Mouse (Mus musculus) frontal cortex, postnatal 25 days (tissue): ENCODE data around the gene Mipol1.
"Not testable (repeated sequence)": the region's sequence is repeated elsewhere in the genome, so short reads cannot be mapped to it uniquely, and the experiment has no call there.

ENCODE experiments used
- DNase-seq, 2 experiments: peaks; one replicate each; pipeline ENCODE4 v3.0.0; 2022; ENCODE audit warnings: low spot score in 2 of 2

Gene Mipol1

DNA sequence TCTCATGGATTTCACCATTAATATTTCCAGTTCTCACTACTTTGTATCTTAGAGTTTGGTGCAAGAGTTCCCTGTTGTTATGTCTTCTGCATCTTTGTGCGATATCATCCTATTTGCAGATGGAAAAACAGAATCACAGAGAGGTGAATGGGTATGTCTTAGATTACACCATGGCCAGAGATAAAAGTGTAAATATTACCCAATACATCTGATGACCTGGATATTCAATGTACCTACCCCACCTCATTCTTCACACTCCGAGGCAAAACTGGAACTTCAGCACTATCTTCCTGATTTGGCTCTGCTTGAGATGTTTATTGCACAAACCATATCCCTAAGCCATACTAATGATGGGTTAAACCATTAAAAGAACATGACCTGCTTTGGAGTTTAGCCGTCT is 198.0 kb downstream of the Mipol1 start:
- no peak for DNase-seq

DNA sequence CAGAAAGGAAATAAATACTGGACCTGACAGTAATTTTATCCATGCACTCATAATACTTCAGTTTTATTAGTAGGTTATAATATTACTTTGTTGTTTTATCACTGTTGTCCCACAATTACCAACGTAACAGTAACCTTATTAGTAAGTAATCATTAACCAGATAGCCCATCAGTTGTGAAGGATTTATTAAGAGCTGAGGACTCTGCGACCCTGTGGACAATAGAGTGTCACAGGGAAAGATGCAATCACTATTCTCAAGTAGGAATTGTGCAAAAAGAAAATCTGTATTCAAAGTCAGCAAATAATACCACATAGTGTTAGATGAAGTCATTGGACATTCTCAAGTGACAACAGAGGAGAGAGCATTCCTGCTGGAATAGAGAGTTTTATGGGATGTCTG is 198.5 kb downstream of the Mipol1 start:
- DNase-seq, result no peak

DNA sequence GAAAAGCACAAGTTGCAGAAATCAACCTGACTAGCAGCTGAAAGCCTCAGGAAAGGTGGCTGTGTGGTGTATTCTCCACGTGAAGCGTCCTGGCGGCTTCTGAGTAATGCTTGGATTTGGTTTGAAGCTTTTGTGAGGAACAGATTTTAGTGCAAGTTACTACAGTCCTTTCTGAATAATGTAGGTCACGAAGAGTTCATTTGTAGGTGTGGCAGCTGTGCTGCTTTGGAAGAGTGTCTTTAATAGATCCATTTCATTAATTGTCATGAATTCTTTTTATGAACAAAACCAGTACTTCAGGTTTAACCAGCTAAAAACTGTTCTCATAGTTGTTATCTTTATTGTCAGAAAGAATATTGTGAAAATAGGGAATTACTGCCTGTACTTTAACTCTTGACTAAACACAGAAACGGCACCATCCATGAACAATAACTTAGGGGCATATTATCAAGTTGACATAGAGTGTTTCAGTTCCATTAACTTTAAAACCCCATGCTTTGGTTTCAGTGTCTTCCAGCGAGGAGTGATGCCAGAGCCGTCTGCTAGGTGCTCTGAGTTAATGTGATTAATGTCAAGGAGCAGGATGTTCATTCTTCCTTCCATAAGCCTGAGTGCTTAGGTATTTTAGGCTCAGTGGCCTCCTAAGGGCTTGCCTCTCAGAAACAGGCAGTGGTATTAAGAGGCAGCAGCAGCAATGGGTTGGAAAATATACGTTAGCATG is 206.9 kb downstream of the Mipol1 start:
- DNase-seq, result not testable (repeated sequence)

DNA sequence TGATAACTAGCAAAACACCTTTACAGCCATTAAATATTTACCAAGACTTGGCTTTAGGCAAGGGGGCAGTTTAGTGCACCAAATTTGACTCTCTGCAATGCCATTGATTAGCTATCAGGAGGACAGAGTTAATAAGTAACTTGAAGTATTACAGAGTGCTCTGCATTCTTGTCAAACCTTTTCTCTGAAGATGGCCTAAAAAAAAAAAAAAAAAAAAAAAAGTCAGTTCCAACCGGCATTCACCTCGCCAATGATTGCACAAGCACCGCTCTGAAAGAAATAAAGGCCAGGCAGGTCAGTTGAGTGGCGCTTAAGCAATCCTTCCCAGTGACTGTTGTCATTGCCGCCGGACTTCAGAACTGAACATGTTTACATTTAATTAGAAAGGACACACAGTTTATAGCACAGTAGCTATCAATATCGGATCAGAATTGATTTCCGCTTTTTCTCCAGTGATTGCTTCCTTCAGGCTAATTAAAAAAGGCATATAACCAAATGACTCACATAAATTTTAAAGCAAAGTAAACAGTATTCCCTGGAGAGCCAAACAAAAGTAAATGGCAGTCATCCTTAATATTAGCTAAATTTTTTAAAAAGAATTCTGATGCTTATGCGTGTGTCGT is 214.2 kb downstream of the Mipol1 start:
- no peak for DNase-seq

DNA sequence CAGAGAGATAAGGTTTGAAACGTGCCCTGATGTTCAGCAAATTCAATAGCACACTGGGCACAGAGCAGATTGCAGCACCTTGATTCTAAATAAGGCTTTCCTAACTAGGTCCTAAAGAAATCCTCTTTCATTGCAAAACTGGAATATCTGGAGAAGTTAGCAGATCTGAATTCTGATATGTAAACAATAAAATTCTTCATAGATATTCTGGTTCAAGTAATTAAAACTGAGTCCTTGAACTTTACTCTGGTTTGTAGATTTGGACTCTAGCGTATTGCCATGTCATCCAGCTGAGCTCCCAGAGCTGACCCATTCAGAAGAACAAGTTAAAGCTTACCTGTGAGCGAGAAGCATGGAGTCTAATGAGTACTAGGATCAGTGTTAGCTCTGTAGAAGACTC is 217.1 kb downstream of the Mipol1 start:
- DNase-seq, result no peak

DNA sequence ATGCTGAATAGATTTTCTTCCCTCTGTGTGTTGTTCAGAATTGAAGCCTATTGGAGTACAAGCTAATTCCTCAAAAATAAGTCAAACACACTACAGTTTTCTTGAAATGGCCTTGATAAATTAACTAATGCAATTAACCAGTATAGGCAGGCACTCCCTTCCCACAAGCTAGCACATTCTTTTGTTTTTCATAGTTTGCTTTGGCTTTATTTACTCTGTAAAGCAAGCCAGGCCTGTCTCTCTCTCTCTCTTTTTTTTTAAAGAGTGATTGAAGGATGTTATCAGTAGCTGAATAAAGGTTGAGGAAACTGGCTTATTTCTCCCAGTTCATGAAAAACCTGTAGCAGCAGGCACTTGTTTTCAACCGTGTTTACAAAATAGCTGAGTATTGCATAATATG is 219.1 kb downstream of the Mipol1 start:
- no peak for DNase-seq

DNA sequence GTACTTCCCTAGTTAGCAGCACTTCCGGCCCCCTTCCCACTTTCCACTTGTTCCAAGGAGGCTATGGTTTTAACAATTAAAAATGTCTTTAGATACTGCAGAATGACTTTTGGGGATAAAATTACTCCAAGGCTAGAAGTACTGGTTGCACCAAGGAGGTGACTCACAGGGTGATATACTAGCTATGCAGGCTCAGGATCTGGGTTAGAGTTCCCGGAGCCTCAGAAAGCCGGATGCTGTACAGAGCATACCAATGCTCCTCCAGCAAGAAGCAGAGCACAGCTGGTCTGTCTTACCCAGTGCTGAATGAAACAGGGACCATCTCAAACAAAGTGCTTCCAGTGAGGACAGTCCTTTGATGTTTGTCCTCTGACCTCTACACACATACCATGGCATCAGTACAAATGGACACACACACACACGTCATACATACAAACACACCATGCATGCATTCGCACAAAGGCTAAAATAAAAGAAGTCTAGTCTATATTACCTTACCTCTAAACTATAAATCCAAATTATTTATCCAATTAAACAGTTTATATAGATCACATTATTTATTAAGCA is 219.9 kb downstream of the Mipol1 start:
- DNase-seq, result no peak

DNA sequence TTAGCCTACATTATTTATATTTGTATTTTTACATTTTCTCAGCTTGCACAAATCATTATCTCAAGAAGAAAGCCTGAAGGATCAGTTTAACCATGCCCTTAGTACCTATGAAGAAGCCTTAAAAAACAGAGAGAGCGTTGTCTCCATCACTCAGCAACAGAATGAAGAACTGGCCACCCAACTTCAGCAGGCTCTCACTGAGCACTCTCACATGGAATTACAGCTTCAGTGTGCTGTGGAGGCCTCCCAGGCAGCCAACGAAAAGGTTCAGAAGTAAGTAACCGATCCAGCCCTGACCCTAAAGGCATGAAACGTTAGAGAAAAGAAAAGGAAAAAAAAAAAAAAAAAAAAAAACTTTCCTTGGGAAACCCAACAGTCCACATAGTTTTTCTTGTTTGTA is 226.7 kb downstream of the Mipol1 start:
- no peak for DNase-seq

DNA sequence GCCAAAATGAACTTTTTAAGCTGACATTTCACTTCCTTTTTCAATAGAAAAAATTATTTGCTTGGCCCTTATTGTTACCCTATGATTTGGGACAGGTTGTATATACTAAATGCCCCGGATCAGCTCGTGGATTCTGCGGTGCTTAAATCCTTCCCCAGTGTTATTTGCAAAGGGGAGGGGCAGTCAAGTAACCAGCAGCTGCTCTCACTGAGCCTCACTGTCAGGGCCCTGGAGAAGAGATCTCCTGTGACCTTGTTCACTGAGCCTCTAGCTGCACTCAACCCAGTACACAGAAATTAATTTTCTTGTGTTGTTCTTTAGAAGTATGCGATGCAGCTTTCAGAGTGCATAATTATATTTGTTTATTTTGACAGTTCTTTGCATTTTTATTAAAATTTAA is 227.1 kb downstream of the Mipol1 start:
- no peak for DNase-seq

DNA sequence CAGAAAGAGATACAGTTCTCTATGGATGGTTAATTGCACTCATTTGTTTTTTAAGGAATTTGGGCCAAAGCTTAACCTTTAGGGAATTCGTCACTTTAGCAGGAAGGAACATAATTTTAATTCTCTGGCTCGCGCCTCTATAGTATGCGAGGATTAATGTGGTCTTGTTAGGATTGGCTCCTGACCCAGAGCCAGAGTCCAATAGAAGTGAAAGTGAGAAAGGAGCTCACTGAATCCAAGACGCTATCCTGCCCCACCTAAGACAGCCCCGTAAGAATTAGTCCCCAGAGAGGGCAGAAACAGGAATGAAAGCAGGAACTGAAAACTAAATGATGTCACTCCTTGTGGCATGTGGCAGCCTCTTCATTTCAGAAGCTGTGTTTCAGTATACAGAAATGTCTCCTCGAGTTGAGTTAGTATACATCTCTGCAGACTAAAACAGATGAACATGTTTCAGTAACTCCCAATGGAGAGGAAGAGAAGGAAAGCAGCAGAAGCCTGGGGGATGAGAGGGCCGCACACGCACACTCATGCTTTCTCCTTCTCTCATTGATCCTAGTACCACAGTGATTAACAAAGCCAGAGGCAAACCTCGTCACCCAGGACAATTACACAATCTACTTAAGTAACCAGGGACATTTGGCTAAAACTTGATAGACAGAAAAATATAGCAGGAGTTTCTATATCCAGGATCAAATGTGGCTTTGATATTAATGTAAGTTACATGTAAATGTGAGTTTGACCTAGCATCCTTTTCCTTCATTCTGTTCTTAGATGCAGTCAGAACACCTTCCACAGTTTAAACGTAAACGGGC is 234.5 kb downstream of the Mipol1 start:
- DNase-seq, result no peak

DNA sequence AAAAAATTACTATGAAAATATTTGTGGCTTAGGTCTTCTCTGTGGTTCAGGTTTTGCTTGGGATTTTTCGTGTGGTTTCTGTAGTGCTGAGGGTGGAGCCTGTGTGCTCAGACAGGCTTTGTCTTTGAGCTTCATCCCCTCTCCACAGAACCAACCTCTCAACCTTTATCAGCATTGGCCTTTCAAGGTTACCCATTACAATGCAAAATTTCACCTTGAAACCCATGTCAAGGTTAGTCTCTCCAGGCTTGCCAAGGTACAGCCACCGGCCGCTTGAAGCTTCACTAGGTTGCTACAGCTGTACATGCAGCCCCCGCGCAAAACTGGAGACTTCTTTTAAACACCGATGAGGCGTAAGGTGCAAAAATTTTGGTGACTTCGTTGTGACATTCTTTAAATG is 241.6 kb downstream of the Mipol1 start:
- no peak for DNase-seq

DNA sequence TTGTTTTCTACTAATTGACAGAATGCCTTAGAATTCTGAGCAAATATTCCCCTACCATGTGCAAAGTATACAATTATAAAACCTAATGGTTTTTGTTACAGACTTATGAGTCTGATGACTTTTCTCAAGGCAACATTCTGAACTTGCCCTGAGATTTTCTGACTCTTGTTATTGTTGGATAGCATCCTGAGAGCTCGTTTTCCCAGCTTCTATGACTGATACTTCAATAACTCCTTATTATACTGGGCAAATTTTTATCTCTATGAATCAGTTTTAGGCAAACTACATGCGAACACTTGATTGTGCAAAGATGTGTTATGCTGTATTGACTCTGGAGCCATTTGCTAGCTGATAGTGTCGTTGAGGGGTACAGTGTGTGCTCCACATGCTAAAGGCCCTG is 246.6 kb downstream of the Mipol1 start:
- no peak for DNase-seq

DNA sequence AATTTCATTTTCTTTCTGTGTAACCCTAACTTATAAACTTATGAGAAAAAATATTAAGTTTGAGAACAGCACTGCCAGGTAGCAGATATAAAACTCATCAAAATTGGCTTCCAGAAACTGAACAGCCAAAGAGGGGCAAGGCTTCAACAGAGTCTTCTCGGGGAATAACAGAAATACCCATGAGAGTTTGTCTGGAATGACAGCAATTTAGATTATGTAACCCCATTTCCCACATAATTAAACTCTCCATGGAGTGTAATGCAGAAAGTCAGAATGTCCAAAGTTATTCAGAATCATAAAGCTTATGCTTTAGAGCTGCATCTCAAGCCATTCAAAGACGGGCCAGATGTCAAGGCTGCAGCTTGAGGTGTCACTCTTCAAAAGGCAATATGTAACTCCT is 251.6 kb downstream of the Mipol1 start:
- no peak for DNase-seq

DNA sequence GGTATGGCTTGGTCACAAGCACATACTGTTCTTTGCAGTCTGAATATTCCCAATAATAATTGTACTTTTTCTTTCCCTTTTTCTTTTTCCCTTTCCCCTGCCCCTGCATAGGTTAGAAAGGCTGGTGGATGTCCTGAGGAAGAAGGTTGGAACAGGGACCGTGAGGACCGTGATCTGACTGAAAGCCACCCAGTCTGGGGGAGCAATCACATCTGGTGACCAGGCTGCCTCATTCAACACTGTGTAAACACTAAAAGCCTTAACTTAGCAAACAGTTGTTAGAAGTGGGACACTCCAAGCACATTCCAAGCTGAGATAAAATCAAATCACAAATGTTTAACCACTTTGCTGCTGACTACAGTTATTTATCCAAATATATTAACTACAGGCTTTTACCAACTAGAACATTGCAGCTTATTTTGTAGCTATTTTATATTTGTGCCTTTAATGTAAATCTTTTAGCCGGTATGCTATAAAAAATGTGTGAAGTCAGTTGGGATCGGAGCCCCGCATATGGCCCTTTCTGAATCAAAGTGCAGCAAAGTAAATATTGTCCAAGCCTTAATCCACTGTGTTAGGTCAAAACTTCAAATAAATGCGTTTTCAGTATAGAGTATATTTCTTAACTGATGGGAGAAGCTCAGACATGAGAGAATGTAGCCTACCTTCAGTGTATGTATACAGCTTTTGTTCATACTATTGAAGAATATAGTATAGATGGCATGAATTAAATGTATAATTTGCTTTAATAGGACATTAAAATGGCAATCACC is 266.3 kb downstream of the Mipol1 start:
- no peak for DNase-seq

DNA sequence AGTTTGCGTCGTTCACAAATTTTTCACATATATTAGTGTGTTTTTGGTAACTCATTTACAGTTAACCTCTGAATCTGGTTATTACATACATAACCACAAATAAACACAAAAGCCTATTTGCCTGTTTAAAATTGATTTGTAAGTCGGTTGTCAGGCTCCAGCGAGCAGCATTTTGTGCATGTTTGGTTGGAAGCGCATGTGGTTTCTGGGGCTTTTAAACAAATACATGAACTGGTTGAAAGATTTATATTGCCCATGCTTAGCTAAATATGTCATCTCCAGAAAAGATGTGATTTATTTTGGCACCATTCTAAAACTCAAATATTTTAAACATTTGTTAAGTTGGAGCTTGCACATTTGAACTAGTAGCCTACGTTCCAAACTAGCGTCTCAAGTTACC is 270.0 kb downstream of the Mipol1 start:
- DNase-seq, result no peak

DNA sequence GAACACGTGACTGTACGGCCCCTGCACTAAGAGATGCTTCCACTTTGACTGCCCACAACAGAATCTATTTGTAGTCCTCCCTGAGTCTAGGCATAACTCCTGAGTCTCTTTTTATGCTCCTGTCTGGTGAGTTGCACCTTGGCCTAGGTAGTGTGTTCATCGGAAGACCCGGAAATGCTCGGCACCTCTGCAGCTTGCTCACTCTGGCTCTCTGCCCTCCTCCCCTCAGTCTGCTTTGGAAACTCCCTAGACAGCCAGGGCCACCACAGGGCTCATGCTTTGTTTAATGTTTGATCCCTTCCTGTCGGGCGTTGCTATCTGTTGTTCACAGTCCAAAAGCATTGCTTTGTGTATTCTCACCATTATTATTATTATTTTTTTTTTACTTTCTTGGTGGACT is 275.1 kb downstream of the Mipol1 start:
- DNase-seq, result no peak

DNA sequence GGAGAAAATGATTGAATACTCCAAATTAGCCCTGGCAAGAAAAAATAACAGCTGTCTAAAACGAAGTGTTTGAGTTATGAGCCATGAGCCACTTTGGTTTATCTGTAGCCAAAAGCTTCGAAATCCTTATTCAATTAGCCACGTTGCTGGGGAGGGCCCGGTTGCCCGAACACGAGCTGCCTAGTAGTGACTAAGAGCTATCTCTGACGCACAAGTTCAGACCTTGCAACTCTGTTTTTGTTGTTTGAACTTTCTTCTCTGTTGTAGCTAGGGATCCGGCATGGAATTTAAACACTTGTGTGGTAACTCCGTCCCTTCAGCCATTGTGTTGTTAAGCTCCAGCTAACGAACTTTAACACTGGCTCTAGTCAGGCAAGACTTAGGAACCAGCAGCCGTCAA is 278.7 kb downstream of the Mipol1 start:
- DNase-seq, result no peak

DNA sequence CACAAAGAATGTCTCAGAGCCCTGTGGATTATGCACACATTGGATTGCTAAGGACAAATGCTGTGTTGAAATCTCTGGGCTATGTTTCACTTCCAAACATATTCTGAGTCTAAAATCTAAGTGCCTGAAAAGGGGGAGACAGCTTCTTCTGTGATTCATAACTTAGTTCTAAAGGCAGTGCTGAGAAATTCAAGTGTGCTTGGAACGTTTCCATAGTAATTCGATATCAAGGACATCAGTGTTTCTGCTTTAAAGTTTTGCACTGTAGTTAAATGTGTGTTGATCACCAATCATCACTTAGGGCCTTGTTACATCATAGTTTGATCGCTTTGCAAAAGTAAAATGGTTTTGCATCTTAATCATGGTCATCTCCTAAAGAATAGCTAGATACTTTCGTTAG is 279.5 kb downstream of the Mipol1 start:
- no peak for DNase-seq

DNA sequence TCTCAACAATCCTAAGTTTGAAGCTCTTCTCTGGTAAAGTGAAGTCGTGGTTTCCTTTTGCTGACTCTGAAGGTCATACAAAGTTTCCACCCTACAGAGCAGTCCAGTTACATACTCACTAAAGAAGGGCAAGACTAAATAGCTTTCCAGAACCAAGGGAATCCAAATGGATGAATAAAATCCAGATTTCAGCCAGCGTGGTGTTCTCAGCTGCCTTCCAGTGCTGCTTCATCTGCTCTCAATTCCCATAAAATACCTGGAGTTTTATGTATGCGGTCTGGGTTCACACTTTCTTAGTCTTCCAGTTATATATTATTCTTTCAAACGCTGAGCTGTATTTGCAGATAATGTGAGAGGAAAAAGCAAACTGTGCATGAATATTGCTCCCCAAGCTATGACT is 280.9 kb downstream of the Mipol1 start:
- no peak for DNase-seq

DNA sequence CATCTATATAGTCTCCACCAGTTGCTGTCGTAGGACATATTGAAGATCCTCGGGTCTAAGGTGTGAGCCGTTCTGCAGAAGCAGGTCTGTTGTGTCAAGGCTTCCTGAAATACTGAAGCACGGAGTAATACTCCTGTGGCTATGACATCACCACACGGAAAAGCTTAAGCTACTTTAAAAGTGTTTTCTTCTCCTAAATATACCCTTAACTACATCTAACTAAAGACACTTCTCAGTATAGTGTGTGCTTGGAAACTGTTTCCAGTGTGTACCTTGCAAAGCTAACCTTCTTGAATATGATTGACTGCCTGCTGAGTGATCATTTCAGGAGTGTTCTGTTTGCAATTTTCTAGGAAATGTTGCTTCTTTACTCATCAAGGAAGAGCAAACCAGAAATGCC is 281.3 kb downstream of the Mipol1 start:
- no peak for DNase-seq

DNA sequence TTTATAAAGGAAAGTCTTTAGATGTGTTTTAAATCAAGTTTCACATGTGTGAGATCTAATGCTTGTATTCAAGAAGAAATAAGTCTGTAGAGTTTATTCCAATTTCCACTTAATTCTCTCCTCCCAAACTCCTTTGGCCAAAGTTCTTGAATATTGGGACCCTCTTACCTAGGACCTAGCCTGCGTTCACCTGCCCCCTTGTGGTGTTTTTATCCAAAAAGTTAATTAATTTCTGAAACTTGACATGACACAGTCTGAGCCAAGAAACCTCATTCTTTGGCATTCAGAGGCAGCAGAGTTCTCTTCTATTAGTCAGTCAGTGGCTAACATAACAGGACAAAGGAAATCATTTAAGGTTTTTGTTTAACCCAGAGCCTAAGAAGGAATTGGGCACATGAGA is 284.3 kb downstream of the Mipol1 start:
- no peak for DNase-seq
